Mouse (Mus musculus): ENCODE measurements around the gene Dcun1d1.
A peak's percentile ranks its signal among the peaks of the same experiment; 100 is the strongest.

DNA sequence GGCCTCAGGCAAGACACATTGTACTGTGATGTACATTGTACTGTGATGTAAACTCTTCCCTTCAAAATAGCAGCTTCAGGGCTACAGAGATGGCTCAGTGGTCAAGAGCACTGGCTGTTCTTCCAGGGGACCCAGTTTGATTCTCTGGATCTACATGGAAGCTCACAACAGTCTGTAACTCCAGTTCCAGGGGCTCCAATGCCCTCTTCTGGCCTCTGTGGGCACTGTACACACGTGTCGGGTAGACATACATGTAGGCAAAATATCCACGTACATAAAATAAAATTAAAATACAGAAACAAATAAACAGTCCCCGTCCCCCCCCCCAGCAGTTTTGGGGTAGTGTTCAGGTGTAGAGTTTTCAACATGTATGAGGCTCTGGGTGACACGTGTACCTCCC is 25.7 kb upstream of the Dcun1d1 start:
- TF ChIP-seq CTCF (IDR thresholded peaks at IDR 0.05; ENCODE audit: low read depth) (peak; percentile 47), EP300 (optimal IDR thresholded peaks at IDR 0.05) (no peak)

All from stomach, postnatal 0 days (tissue).